Mouse (Mus musculus) mature B cell (primary cell): ENCODE results near the gene Prg4.

Experiments
- in situ Hi-C: fragments of 300-500 bp; cut with MboI; formaldehyde crosslinking; loops from 2 replicates; pipeline ENCODE4 v1.14.3; 2019

Prg4 gene

GRCm38 (mm10) chr1:150407285-150407684 lies 58.7 kb downstream of the Prg4 start:
- in situ Hi-C loops = no loop called here

- in situ Hi-C loops = no loop called here
Observed at GRCm38 (mm10) chr1:150404555-150404954, 61.4 kb downstream of the Prg4 start.

GRCm38 (mm10) chr1:150403914-150404313 lies 62.1 kb downstream of the Prg4 start:
- in situ Hi-C loops = no loop called here
